Mouse (Mus musculus) liver, embryonic 18 days (tissue): ENCODE measurements around the gene Wdr48. TPM values are rescaled to one million over a fixed set of nuclear protein-coding genes. Genes with fewer than 3 reads are reported as not detected.

Experiments used
- polyA plus RNA-seq: library from polyadenylated mRNA; depleted of rRNA; stranded (reverse); fragments of >200 nt; gene quantifications from 2 replicates; pipeline ENCODE4 v1.2.3, GENCODE M21; 2012; rRNA removed

The Wdr48 gene
- polyA plus RNA-seq: 13.9 and 15.6 TPM in 2 replicates

DNA sequence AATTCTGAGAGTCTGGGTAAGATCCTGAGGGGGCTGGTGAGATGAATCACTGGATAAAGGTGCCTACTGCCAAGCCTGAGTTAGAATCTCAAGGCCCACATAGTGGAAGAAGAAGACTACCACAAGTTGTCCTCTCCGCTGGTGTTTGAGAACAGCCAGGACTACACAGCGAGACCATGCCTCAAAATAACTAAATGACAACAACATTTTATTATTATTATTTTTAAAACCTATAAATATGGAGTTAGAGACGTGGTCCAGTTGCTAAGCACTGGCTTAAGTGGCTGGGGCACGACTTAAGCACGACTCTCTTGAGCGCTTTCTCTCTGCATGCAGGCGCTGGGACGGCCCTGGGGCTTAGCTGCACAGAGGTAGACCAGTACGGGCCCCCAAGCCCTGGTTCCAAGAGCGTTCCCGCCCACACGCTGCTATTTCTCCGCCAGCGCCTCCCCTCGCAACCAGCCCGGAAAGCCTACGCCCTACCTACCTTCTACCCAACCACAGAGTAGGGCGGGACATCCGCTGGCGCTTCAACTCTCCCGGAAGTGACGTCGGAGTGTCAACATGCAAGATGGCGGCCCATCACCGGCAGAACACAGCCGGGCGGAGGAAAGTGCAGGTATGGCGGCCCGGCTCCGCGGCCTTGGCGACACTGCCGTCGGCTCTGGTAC, at the start of gene Wdr48:
Gene Wdr48, plus strand, starts transcription at position 540 of the 671 bp plus-strand sequence.

DNA sequence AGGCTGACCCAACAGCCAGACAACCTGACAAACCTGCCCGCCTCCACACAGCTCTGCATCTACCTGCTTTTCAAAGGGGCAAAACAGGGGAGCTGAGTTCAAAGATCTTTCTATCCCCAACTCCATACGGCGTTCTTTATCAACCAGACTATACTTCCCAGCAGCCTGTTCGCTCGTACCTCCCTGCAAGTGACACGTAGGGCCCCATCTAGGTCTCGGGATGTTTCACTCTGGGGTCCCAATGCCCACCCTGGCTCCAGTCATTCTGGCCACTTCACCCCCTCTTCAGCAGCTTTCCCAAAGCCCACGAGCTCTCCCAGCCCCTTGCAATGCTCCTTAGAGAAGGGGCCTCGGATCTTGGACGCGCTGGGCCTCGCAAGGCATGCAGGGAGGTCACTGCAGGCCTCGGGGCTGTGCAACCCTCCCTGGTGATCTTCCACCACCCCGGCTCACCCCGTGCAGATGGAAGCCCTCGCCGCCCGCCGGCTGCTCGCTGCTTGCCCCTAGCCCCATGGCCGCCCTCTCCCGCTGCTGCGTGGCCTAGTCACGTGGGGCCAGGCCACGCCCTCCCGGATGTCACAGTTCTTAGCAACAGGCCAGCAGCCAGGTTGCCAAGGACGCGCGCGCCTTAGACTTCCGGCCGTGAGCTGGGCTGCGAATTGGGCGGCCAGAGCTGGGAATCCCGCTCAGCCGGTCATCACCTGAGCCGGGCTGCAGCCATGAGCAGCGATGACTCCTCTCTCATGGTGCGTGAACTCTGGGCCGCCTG, 42.5 kb downstream of the Wdr48 start, which contains the start of the genes Gorasp1 and Ttc21a:
Gene Gorasp1, minus strand, starts transcription at position 561 of the 769 bp plus-strand sequence.
Gene Ttc21a, plus strand, starts transcription at position 602 of the 769 bp plus-strand sequence.

Other genes with a start within 250 kb of the Wdr48 start
- 0.09 and 0.10 TPM in 2 replicates for gene Scn10a, start 175.6 kb upstream of the Wdr48 start, polyA plus RNA-seq
- under 0.01 and 0.01 TPM in 2 replicates for gene Scn11a, start 69.4 kb upstream of the Wdr48 start, polyA plus RNA-seq
- 6.6 and 8.4 TPM in 2 replicates for gene Gorasp1, start 42.7 kb downstream of the Wdr48 start, polyA plus RNA-seq
- gene Ttc21a, start 42.7 kb downstream of the Wdr48 start, polyA plus RNA-seq: 0.24 and 0.37 TPM in 2 replicates
- 10.8 and 14.8 TPM in 2 replicates for gene Csrnp1, start 89.8 kb downstream of the Wdr48 start, polyA plus RNA-seq
- gene Xirp1, start 128.7 kb downstream of the Wdr48 start, polyA plus RNA-seq: 0.02 TPM in 2 replicates
- gene Cx3cr1, start 175.0 kb downstream of the Wdr48 start, polyA plus RNA-seq: 1.3 and 2.2 TPM in 2 replicates
- gene Ccr8, start 197.2 kb downstream of the Wdr48 start, polyA plus RNA-seq: not detected in 2 replicates
- gene Slc25a38, start 215.5 kb downstream of the Wdr48 start, polyA plus RNA-seq: 49.3 and 56.4 TPM in 2 replicates
- gene Rpsa, start 232.8 kb downstream of the Wdr48 start, polyA plus RNA-seq: 1,276 and 1,383 TPM in 2 replicates